Mouse (Mus musculus): ENCODE data around the gene Arid1b.
"Not testable (repeated sequence)": the region's sequence is repeated elsewhere in the genome, so short reads cannot be mapped to it uniquely, and the experiment has no call there.

Arid1b gene

DNA sequence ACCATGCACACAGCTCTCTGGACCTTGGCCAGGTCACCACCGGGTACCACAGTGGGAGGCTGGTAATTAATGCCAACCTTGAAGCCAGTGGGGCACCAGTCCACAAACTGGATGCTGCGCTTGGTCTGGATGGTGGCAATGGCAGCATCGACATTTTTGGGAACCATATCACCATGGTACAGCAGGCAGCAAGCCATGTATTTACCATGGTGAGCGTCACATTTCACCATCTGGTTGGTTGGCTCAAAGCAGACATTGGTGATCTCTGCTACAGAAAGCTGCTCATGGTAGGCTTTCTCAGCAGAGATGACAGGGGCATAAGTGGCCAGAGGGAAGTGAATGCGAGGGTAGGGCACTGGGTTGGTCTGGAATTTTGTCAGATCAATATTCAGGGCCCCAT, 116.8 kb downstream of the Arid1b start:
- DNase-seq (ENCODE audit: low spot score in 2 of 2): not testable (repeated sequence)

DNA sequence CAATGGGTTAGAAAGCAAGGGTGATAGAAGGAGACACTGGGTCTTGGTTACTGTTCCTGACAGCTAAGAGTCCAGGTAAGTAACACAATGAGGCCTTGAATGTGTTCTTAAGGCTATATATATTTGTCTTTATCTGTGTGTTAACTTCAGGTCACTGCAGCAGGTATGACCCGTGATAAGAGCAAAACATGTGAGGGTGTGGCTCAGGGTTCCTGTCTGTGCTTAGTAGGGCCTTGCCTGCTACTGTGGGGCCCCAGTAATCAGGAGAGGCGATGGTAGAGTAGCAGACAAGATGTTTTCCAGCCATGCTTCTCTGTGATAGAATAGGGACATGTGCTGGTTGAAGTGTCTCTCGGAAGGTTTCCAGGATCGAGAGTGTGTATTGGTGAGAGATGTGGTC, 118.0 kb downstream of the Arid1b start:
- DNase-seq (ENCODE audit: low spot score in 2 of 2): no peak

DNA sequence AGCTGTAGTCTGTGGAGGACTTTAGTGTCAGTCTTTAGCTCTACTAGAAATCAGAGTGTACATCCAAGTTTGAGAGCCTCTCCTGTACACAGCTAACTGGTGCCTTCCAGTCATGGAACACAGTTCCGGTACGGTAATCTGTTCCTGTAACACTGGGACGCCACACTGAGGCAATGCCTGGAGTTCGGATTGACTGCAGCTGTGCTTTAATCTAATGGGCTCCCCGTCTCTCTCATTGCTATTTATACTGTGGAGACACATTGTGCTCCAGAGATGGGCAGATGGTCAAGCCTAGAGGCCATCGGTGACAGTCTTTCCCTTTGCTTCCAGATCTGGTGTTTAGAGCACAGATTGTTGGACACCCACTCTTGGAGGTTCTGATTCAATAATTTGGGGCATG, 121.8 kb downstream of the Arid1b start:
- no peak for DNase-seq (ENCODE audit: low spot score in 2 of 2)

DNA sequence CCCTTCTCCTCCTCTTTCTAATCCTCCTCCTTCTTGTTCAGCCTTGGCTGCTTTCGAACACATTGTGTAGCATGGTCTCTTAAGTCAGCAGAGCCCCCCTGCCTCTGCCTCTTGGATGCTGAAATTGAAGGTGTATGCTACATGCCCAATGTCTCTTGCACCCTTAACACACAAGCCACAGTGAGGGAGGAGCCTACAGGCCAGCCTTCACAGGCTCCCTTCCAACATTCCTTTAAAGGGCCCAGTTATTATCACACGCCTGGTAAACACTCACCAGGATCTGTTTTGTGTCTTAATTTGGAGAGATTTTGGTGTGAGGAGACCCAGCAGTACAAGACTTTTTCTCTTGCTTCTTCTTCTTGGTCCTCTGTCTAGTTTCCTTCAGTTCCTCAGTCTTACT, 122.9 kb downstream of the Arid1b start:
- no peak for DNase-seq (ENCODE audit: low spot score in 2 of 2)

DNA sequence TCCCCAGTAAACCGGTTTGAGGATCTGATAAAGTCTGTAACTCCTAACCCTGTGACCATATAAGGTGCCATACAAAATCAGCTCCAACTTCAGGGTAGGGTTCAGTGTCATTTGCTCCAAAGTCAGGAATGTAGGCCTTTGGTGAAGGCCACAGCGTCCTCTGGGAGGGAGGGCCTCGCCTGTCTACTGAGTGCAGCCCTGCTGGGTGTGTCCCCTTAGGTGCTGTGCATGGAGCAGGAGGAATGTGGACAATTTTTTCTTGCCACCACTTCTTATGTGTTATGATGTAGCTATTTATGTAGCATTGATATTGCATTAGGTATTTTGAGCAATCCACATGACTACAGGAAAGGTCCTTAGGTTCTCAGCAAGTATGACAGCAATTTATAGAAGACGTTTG, 124.0 kb downstream of the Arid1b start:
- DNase-seq (ENCODE audit: low spot score in 2 of 2): no peak

DNA sequence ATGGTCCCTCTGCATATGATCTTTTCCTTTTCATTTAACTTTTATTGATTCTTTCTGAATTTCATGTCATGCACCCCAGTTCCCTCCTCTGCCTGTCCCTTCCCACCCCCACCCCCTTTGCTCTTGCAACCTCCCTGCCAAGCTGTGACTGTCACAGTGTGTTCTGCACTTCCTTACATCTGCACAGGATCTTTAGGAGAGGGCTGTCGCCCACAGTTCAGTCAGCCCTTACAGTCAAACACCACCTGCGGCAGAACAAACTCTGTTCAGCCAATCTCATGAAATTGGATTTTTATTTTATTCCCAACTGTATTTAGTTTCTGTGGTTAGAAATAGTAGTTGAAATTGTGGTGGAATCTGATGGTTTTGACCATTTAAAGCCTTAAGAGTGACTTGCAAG, 130.5 kb downstream of the Arid1b start:
- no peak for DNase-seq (ENCODE audit: low spot score in 2 of 2)

DNA sequence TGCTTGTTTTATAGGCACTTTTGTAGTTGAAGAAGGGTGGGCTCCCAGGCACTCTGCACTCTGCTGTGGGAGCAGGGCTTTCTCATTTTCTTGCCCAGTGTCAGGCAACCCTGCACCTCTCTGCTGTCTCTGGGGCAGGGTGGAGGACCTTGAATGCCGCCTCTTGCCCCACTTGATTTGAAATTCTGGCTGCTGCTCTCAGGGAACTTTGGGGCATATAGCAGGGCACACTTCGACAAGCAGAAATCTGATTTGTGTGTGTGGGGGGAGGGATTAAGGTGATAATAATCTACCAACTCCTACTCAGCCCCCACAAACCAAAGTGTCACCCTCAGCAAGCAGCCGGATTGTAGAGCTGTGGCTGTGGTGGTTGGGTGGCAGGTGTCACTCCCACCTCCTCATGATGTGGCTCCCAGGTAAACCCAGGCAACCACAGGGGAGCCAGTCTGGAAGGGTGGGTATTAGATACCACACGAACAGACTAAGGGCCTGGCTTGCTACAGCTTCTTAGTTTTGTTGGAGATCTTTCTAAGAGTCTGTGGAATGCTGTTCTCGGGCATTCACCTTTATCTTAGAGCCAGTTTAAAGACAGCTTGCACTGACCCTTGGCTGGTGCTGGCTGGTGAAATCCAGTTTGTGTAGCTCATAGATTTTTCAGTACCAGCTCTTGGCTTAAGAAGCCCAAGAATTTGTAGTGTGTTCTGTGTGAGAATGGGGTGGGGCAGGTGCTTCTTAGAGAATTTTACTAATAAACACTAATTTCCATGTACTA, 131.1 kb downstream of the Arid1b start:
- DNase-seq (ENCODE audit: low spot score in 2 of 2): no peak

DNA sequence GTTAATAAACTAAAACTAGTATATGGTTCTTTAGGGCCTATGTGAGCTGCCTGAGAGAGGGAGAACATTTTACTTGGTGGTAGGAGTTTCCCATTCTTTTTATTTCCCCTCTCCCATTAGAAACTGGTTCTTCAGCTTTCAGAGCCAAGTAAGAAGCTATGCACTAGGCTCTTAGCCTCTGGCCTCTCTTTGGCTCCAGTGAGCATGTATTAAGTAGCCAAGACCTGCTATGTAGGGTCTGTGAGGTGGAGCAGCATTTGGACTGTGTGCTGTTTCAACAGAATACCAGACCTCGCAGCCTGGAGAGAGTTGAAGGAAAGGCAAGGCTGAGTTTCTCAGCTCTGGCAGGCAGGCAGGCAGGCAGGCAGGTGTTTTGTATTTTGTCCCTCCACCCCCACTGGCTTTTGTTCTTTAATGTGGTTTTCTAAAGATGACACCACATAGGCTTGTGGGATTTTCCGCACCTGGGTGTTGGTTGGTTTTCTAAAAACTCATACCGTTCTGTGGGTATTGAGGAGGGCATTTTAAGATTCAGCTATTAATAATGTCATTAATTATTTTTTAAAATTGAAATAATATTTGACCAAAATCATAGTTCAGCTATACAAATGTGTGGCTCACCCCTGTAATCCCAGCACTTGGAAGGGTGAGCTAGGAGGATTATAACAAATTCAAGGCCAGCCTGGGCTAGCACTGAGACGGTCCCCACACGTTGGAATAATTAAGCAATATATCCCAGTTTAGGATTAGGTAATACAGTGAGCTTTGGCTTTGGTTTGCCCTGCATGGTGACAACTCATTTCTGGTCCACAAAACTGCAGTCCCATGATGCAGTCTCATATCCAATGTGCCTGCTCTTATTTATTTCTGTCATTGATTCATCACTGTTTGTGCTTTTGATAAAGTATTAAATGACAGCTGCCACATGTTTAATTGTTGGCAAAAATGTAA, 132.0 kb downstream of the Arid1b start:
- no peak for DNase-seq (ENCODE audit: low spot score in 2 of 2)

DNA sequence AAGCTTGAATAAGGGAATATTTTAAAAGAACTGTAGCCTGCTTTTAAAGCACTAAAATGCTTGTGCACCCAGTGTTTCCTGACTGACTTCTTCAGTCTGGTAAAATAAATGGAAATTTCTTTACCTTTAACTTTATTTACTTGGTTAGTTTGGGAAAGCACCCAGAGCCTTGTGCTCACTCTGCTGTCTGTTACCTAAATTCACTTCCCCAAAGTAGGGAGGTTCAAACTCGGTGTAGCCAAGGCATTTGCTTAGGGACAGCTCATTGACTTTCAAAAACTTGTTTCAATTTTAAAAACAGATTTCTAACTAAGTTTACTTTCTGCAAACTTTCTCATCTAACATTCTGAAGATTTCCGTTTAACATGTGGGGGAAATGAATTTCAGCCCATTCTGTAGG, 135.5 kb downstream of the Arid1b start:
- no peak for DNase-seq (ENCODE audit: low spot score in 2 of 2)

DNA sequence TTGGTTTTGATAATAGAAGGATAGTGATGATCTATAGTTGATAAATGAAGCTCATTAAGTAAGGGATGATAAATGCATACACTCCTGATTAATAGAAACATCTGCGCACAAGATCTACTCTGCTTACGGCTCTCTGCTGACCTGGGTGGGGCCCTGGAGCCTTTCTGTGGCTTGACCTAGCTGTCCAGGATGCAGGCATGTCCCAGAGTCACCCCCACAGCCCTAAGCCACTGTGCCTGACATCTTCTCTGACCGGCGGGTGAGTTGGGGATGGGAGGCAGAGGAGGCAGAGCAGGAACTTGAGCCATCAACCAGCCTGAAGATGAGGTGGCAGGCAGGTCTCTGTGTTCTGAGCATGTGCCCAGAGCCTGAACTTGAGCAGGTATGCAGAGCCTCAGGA, 136.0 kb downstream of the Arid1b start:
- DNase-seq (ENCODE audit: low spot score in 2 of 2): no peak

DNA sequence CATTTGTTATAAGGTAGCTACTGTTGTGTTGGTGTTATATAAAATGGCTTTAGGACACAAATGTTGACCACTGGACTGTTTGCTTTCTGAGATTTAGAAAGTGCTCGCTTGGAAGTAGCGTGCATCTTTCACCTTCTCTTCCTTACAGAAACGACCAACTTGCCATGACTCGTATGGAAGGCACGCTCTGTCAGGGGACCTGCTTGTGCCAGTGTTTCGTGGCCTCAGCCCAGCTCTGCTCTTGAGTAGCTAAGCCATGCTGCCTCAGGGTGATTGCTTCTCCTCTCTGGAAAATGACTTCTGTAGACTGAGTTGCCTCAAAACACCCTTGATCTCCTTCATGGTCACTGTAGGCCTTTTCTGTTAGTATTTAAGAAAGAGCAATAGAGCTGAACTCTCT, 137.6 kb downstream of the Arid1b start:
- no peak for DNase-seq (ENCODE audit: low spot score in 2 of 2)

DNA sequence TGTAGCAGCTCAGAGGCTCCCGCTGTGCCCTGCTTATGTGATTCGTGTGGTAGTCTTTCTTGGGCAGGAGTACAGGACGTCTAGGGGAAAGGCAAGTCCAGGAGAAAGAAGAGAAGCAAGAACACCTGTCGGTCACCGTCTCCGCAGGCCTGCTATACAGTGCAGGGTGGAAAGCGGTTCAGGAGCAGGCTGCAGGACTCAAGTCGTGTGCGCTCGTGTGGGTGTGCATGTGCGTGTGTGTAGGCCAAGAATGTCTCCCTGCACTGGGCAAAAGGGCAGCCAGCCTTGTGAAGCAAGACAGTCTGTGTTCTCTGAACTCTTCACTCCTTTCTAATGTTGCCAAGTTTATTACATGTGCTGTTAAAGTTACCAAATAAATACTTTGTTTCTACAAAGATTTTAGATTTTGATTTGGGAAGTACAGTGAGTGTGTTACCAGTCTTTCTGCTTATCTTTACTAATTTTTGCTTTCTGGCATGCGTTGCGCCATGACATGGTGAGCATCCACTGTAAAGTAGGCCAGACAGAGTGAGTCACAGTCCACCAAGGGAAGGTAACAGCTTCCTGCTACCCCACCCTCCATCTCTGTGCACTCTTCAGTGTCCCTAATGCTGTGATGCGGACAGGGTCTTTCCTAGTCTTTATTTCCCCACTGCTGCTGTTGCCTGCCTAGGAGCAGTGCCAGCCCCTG, 138.3 kb downstream of the Arid1b start:
- DNase-seq (ENCODE audit: low spot score in 2 of 2): no peak

DNA sequence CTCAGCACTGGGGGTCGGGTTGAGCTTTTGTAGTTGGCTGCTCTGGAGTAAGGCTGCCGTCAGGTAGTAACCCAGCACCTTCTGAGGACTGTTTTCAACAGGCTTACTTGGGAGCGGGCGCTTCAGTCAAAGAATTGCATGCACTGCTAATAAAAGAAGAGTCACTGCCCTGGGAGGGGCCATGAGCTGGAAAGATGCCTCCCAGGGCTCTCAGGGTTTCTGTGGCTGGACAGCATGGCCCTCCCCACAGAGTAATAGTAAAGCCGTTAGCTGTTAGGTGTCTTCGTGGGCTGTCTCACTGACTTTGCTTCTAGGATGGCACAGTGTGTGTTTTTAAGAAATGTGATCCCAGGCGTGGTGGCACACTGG, 138.8 kb downstream of the Arid1b start:
- no peak for DNase-seq (ENCODE audit: low spot score in 2 of 2)

DNA sequence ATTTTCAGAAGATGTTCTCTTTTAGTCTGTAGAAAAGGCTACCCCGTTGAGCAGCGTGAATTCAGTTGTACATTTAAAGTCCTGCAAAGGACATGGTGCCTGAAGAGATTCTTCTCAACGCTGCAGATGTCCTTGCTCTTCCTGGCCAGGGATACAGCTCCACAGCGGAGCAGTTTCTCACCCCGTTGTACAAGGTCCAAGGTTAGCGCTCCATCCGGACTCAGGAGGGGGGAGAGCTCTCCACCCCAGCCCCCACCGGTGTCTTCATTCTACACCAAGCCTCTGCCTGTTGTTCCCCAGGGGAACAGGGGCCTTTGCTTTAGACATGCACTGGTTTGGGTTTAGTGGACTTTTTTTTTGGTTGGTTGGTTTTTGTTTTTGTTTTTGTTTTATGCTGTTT, 139.7 kb downstream of the Arid1b start:
- DNase-seq (ENCODE audit: low spot score in 2 of 2): no peak

DNA sequence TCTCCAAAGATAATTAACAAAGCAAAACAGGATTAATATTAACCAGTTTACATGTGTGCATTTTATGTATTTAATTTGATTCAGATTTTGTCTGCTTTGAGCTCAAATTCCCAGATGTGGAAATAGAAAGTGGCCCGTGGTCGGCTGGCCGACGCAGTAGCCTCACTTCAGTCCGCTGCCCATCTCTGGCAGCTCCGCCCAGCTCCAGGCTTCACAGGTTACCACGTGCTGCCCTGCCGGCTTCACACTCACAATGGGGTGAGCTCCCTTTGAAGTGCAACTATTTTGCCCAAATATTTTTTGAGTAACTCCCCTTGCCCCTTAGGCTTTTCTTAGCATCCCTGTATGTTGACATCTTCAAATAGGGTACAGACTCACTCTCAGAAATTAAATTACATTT, 140.1 kb downstream of the Arid1b start:
- no peak for DNase-seq (ENCODE audit: low spot score in 2 of 2)

DNA sequence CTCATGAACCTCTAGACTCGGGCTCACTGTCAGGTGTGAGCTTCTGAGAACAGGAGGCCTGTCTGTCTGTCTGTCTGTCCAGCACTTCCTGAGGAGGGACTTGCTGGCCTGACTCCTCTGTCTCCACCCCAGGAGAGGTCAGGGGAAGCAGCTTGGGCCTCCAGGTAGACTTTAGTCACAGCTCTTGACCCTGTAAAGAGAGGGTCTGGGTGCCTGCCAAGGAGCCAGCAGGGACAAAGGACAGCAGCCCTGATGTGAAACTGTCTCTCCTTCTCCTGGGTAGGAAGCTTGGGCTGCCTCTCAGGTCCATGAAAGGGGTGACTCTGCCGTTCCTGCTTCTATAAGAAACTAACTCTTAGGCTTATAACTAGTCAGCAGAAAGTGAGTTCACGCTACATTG, 143.8 kb downstream of the Arid1b start:
- no peak for DNase-seq (ENCODE audit: low spot score in 2 of 2)

DNA sequence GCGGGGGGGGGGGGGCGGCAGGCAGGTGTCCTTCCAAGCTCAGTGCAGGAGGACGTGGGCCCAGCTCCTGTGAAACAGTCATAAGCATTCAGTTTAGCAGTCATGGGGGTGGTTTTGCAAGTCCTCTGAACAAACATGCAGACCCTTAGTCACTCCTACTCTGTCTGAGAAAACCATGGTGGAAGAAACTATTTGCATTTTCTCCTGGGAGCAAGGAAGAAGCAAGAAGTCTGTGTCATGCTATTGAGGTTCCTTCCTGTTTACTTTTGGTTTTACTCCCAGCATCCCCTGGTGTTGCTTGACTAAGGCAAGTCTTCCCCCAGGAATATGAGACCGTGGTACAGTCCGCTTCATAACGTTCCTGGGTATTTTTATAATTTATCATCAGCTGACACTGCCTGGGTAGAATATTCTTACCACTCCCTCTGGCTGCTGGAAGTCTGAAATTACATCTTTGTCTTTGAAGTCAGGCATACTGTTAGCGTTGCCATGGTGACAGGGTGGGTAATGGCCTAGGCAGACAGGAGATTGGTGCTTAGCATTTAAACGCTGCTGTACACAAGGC, 144.6 kb downstream of the Arid1b start:
- DNase-seq (ENCODE audit: low spot score in 2 of 2): peak; percentile 29 to 52

DNA sequence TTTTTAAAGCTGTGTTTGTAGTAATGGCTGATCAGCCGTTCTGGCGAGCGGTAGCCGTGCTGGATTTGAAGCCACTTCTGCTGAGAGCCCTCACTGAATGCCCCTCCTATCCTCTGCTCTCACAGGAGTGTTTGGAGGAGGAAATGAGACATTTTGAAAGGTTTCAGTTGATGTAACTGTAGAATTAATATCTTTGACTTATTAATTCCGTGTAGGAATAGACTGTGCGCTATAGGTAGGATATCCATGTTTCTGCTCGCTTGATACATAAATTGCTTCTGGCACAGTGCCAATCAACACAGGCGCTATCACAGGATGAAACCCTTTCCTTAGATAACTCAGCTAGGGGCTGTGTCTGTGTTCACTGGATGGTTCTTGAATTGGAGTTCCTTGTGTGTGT, 145.4 kb downstream of the Arid1b start:
- no peak for DNase-seq (ENCODE audit: low spot score in 2 of 2)

DNA sequence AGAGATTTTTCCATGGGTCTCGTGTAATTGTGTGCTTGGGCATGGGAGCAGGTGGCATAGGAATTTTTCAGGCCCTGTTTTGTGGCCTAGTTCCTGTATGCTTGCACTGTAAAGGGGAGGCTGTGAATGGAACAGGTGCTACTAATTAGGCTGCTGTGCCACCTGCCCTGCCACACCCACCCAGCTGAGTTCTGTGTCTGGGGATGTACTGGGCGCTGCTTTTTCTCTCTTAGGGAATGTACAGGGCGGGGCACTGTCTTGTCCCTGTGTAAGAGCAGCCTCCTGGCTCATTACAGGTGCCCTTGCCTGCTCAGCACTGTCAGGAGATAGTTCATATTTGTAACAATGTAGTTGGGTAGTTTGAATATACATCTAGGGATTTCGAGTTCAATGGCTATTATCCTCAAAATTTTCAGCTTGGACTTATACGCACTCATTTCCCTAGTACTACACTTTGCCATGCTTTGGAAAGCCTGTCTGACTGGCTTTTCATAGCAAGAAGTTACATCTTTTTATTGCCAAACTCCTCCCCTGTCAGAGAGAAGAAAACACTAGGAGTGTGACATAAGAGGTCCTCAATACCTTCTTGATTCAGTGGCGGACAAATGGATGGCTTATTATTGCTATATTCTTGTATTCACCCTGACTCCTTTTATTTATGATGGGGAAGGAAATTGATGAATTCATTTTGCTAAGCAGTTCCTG, 149.8 kb downstream of the Arid1b start:
- DNase-seq (ENCODE audit: low spot score in 2 of 2): no peak

DNA sequence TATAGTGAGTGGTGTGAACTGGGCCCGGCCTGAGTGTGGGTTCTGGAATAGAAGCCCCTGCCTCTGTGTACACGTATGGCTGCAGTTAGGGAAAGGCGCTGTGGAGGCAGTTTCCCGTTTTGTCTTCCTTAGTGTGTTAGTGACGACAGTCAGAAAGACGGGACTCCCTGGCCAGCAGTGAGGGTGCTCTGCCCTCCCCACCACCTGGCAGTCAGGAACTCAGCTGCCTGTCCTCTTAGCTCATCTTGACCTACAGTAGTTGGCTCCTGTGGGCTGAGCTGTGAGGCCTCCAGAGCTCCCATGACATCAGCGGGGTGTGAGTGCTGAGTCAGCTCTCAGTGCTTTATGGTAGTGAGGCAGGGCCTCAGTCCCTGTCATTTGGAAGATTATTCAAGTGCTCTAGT, 156.5 kb downstream of the Arid1b start:
- DNase-seq (ENCODE audit: low spot score in 2 of 2): no peak

DNA sequence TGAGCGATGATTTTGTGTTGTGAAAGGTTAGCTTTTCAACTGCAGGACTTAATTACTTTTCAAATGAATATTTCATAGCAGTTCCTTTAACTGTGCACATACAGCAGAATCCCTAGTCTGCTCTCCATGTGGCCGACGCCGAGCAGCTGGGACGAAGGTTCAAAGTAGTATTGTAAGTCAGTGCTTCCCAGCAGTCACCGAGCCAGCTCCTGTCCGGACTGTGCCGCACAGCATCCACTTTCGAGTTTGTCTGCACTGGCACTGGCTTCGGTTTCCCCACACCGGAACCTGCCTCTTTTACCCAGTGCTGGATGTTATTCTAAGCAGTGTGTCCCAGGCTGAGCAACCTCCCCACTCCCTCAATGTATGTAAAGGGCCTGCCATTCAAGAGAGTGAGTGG, 157.7 kb downstream of the Arid1b start:
- DNase-seq (ENCODE audit: low spot score in 2 of 2): no peak

DNA sequence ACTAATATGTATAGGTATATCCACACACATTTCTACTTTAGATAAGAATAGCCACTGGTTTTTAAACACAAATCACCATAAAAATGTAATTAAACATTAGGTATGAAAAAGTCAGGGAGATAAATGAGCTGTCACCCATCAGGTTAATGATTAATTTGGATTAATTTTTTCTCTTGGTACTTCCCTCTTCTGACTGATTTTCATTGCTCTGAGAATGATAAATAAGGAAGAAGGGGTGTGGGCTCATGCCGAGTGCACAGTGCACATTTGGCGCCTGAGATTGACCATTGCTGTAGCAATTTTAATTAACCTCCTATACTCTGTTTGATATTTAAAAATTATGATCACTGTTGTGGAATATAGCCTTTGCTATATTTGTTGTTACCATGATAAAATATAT, 159.3 kb downstream of the Arid1b start:
- no peak for DNase-seq (ENCODE audit: low spot score in 2 of 2)

Measured in frontal cortex, postnatal 25 days (tissue).